Mouse (Mus musculus): ENCODE data around the gene Olfr695.
A peak's percentile ranks its signal among the peaks of the same experiment; 100 is the strongest.
"Not testable (repeated sequence)": the region's sequence is repeated elsewhere in the genome, so short reads cannot be mapped to it uniquely, and the experiment has no call there.

Gene Olfr695

DNA sequence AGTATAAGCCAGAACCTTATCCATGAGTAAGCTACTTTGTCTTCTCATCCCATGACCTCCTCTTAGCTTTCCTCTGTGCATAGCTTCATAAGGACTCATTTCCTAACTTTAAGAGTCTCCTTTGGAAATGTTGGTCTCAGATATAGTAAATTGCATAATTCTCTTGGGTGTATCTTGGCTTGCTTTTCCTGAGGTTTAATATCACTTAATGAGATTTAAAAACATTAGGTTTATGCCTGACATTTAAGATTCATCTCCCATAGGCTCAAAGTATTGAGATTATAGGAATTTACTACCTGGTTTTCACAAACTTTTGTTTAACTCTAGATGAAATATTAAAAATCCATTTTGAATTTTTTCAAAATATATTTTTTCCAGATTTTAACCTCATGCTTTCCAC, at the start of gene Olfr695:
Gene Olfr695 (minus strand): TSS at position 101 of the 400 bp plus-strand sequence.
- no peak for DNase-seq (ENCODE audit: low spot score)

DNA sequence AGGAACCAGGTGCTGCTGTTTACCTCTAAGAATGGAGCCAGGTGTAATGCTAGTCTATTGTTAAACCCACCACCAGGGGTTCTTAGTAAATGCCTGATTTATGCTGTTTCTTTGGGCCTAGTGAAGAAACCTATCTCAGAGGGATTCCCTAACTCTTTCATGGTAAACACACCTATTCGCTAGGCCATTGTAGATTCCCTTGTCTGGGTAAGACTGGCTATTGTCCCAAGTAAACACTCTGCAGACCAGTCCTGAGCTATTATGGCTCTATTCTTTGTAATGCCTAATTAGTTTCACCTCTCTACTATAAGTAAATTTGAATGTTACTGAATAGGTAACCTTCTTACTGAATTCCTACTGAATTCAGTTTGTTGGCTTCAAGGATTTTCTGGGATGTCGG, 44.8 kb upstream of the Olfr695 start:
- not testable (repeated sequence) for DNase-seq (ENCODE audit: low spot score)

DNA sequence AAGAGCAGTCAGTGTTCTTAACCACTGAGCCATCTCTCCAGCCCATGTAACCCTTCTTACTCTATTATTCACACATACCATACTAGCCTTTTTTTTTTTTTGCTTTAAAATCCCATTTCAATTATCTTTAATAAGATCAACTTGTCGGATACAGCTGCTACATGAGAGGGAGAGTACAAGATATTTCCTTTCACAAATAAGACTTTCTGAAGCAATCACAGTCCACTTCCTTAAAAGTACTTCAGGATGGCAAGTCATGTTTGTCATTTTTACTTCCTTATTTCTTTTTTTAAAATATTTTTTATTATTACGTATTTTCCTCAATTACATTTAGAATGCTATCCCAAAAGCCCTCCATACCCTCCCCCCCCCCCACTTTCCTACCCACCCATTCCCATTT, 42.6 kb upstream of the Olfr695 start:
- DNase-seq (ENCODE audit: low spot score) = no peak

DNA sequence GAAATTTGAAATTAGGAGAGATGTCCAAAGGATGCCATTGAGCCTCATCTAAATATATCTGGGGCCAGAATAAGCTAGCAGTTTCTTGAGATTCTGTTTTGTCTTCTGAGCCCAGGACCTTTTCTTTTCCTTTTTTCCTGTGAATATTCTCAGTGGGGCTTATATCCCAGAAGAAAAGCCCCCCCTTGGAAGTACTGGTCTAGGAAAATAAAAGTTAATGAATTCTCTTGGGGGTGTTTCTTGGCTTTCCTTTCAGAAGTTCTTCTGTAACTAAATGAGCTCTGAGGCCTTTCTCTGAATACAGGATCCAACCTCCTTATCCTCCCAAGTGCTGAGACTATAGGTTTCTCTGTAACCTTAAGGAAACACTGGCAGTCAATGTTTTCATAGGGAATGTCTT, 39.1 kb upstream of the Olfr695 start, which contains the start of gene Olfr698:
Gene Olfr698 (minus strand): TSS at position 101 of the 400 bp plus-strand sequence.
- DNase-seq (ENCODE audit: low spot score) = no peak

DNA sequence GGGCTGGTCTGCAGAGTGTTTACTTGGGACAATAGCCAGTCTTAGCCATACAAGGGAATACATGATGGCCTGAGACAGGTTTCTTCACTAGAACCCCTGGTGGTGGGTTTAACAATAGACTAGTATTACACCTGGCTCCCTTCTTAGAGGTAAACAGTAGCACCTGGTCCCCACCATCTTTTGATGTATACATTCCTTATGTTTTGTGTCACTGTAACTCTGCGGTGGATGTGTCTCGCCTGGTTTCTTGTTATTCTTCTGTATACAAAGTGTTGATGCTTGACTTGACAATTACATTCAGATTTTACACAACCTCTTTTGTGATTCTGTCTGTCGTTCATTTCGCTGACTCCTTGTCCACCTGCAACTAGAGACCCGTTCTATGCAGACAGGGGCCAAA, 29.6 kb upstream of the Olfr695 start:
- DNase-seq (ENCODE audit: low spot score) = no peak

DNA sequence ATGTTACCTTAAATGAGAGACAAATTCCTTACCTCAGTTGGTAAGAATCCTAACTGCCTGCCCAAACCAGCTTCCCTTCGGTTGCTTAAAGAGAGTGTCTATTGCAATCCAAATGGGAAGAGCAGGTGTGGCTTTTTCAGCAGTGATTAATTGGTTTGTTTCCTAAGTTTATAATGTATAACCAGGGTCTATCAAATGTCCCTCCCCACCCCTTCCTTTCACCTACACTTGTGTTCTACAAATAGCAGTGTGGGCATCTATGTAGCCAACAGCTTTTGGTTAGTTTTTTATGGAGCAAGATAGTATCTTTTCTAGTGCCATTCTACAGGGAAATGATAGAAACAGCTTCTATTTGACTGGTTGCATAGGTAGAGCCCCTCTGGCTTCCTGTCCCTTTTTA, 26.1 kb upstream of the Olfr695 start, which contains the start of gene Olfr697:
Gene Olfr697 (minus strand): TSS at position 101 of the 400 bp plus-strand sequence.
- DNase-seq (ENCODE audit: low spot score) = no peak

DNA sequence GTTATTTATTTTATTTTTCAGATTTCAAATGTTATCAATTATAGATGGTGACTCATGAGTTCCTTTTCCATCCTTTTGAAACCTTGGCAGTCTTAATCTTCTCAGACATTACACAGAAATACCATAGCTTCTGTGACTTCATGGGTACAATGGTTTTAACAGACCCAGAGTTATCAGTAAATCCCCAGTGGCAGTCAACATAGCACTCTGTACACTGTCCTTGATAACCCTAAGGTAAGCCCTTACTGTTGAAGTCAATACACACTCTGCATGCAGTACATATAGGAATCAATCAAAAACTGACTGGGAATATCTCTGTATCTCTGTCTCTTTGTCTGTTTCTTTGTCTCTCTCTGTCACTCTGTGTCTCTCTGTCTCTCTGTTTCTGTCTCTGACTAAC, 20.8 kb upstream of the Olfr695 start:
- DNase-seq (ENCODE audit: low spot score) = no peak

DNA sequence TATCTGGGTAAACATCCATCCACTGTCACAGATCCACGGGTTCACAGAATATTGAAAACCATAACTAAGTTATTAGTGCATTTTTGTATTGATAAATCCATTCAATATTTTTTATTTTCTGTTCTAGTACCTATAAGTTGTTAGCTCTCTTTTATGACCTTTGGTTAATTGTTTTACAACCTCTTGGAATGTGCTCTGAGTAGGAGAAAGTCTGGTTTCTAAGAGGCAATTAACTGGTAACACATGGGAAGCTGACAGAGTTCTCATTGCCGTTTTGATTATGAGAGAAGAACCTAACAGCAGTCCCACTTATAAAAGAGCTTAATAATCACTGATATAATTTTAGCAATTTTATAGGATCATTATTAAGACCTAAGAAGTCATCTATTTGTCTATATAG, 17.5 kb upstream of the Olfr695 start:
- no peak for DNase-seq (ENCODE audit: low spot score)

DNA sequence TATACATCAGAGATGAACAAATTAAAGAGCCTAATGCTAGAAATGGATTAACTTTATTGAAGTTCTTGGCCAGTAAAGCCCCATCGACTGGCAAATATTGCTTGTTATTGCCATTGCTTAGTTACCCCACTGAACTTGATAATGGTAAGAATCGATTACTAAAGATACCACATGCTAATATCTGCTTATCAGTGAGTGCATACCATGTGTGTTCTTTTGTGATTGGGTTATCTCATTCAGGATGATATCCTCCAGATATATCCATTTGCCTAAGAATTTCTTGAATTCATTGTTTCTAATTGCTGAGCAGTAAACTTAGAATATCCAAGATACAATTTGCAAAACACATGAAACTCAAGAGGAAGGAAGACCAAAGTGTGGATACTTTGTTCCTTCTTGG, 9.5 kb upstream of the Olfr695 start:
- not testable (repeated sequence) for DNase-seq (ENCODE audit: low spot score)

DNA sequence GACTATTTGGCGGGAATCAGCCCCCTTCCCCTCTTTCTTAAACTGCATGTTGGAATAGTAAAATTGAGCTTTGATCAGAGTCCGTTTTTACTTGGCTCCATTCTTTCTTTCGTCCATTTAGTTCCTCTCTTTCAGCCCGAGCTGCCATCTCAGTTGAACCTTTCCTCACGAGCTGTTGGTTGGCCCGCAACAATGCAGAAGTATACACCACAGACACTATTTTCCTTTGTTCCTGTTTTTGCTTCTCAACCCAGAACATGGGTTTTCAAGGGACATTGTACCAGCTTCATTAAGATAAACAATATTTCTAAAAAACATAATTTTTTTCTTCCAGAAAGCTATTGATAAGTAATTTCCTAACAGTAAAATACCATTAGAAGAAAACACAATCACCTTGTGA, 4.7 kb downstream of the Olfr695 start:
- peak; percentile 3 for DNase-seq (ENCODE audit: low spot score)

DNA sequence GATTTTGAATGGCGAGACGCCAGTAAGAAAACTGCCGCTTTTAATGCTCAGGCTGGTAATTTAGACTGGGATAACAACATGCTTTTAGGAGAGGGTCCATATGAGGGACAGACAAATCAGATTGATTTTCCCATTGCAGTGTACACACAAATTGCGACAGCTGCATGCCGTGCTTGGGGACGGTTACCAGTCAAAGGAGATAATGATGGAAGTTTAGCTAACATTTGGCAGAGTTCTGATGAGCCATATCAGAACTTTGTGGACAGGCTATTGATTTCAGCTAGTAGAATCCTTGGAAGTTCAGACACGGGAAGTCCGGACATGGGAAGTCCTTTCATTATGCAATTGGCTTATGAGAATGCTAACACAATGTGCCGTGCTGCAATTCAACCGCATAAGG, 8.5 kb downstream of the Olfr695 start:
- DNase-seq (ENCODE audit: low spot score) = not testable (repeated sequence)

DNA sequence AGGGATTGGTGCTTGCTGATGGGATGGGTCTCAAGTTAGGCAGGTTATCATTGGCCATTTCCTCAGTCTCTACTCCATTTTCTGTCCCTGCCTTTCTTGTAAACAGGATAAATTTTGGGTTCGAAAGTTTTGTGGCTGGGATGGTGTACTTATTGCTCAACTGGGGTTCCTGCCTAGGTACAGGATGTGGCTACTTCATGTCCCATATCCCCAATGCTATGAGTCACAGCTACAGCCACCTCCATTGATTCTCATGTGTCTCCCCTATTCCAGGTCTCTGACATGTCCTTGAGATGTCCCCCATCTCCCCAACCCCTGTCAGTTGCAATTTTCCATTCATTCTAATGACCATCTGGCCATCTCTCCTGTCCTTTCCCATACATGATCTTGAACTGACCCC, 19.3 kb downstream of the Olfr695 start:
- no peak for DNase-seq (ENCODE audit: low spot score)

DNA sequence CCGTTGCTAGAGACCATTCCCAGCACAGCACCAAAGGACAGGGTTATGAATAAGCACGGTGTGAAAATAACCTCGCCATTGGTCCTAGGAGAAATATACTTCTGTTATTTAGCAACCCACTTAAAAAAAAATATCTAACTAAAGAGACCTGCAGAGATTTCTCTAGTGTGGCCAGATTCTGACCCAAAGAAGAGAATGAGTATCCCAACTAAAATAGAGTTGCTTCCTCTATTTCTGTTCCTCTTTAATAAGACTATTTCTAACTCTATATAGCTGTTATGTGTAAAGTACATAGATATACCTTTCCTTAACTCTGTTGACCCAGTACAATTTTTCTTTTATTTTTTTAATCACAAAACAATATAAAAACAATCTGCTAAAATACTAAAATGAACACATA, 23.2 kb downstream of the Olfr695 start:
- no peak for DNase-seq (ENCODE audit: low spot score)

DNA sequence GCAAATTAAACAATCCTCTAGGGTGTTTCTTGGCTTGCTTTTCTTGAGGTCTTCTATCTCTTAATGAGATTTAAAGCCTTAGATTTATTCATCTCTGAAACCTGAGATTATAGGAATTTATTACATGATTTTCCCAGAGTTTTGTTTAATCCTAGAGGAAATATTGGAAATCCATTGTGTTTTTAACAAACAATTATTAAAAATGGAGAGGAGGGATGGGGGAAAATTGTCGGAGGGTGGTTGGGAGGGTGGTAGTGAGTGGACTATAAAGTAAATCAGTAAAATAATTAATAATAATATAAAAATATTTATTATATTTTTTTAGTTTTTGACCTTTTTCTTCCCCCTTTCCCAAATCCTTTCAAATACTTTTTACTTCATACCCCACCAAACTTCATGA, 24.5 kb downstream of the Olfr695 start, which contains the start of gene Olfr694:
Gene Olfr694 (minus strand): TSS at position 101 of the 400 bp plus-strand sequence.
- no peak for DNase-seq (ENCODE audit: low spot score)

DNA sequence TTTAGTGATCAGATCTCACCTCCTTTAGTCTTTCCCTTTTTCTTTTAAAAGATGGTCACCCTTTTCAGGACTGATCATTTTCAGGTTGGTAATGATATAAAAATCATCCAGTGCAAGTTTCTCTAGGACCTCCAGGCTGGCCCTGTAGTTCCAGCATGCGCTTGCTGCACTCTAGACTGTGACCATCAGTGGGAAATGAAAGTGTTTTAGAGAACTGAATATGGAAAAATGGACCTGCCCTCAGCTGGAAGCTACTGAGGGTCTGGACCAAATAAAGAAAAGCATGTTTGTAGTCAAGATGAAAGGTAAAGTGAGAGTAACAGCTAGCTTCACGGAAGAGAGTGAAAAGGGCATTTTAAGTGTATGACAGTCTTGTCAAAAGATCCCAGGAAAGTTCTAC, 30.8 kb downstream of the Olfr695 start:
- DNase-seq (ENCODE audit: low spot score) = no peak

DNA sequence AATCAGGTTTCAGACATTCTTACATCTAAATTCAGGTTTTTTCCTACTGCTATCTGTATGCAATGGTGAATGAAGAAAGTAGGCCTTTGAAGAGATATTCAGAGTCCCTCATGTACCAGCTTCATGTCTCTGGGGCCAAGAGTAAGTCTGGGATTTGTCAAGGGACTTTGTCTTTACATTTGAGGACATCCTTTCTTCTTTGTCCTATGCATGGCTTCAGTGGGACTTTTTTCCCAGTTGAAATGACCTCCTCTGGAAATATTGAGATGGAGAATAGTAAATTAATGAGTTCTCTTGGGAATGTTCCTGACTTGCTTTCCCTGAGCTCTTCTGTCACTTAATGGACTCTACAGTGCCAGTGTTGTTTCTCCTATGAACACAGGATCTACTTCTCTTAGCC, 35.7 kb downstream of the Olfr695 start, which contains the start of gene Olfr693:
Gene Olfr693 (minus strand): TSS at position 101 of the 400 bp plus-strand sequence.
- no peak for DNase-seq (ENCODE audit: low spot score)

All from lung, postnatal 25 days (tissue).